Mouse (Mus musculus): ENCODE measurements around the gene Sez6l. TPM values are rescaled to one million over a fixed set of nuclear protein-coding genes. Genes with fewer than 3 reads are reported as not detected.

Gene Sez6l
- polyA plus RNA-seq, 1 experiment, result 0.17 TPM

DNA sequence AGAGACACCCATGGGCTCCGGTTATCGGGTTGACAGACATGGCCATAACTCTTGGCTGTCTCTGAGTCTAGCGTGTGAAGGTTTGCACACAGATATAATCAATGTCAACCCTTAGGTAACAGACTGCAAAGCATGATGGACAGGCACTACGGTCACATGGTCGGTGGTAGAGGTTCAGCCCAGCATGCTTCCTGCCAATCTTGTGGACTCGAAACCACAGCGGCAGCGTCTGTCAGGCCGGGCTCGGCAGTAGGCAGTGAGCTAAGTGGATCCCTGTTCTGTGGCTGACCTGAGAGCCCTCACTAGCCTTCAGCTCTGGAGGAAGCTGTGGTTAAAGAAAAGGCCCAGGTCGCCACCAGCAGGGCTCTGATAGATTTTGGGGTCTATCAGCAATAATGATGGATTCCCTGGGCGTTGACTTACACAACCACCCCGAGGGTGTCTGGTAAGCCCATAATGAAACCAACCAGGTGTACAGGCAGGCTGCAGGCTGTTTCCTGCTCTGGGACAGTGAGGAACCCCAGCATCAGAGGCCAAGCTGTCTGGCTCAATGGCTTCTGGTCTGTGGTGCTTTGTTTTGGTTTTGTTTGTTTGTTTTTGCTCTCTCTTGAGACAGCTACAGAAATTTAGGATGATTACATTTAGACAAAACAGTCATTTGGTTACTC is 192.0 kb downstream of the Sez6l start:
- no peaks in the 10 kb centered on the region for H3K27me3 ChIP-seq (replicated peaks; ENCODE audit: control insufficient read depth, insufficient read depth, low read length)
- no peaks in the 10 kb centered on the region for H3K36me3 ChIP-seq (ENCODE audit: control insufficient read depth, insufficient read depth, low read length)
- no peaks in the 10 kb centered on the region for H3K4me1 ChIP-seq (ENCODE audit: control insufficient read depth, insufficient read depth, low read length)
- no peak overlapping the region for H3K27ac ChIP-seq (ENCODE audit: insufficient read depth, low read depth, low read length)
- DNase-seq, result no peak
- no peak overlapping the region for H3K4me3 ChIP-seq (ENCODE audit: insufficient read depth, low read depth, low read length)
- 86% methylated on average over 13 of the region's 13 CpGs for WGBS
- TF ChIP-seq CTCF (conservative IDR thresholded peaks at IDR 0.05; ENCODE audit: insufficient read depth, insufficient read length, low read depth, low read length), result no peak
- TF ChIP-seq POLR2A (IDR thresholded peaks at IDR 0.05; ENCODE audit: low read depth, low read length), result no peak

DNA sequence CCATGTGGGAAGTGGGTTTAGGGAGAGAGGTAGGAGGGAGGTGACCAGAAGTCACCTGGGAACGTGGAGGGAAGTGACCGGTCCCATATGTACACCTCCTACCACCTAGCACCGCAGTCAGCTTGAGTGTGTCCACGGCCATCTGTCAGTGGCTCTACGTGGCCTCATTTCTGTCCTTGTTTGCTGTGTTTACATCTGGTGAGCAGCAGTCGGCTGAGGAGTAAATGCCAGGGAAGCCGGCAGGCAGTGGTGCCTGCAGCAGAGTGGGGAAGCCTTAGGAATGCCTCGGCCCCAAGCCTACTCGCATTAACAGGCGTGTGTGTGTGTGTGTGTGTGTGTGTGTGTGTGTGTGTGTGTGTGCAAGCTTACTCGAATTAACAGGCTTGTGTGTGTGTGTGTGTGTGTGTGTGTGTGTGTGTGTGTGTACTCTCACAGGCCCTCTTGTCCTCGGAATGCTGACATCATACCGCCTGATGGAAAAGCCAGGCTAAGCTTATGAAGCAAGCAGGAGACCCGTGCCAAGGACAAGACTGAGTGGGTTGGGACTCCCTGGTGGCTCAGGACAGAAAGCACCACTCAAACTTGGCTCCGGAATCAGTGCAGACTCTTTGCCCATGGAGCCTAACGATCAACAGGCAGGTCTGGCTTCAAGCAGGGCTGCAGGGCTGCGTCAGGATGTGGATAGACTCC is 194.2 kb downstream of the Sez6l start:
- H3K27ac ChIP-seq (ENCODE audit: insufficient read depth, low read depth, low read length), result no peak overlapping the region
- peak; percentile 7 for DNase-seq

DNA sequence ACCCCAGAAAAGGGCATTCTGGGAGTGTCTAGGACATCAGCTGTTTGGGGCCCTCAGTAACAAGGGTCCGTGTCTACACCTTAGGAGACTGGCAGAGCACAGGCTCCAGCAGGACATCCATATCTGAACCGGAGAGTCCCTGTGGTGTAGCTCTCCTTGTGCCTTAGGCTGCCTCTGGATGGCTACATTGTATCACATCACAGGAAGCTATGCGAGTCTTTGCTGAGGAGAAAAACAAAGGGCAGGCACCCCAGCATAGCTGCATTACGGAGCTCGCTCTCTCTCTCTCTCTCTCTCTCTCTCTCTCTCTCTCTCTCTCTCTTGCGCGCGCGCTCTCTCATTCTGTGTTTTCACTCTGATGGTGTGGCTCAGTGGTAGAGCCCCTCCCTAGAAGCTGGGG is 194.9 kb downstream of the Sez6l start:
- DNase-seq, result no peak
- Histone ChIP-seq H3K4me1 (ENCODE audit: control insufficient read depth, insufficient read depth, low read length) (no peaks in the 10 kb centered on the region), H3K27ac (ENCODE audit: insufficient read depth, low read depth, low read length) (no peak overlapping the region), H3K4me3 (ENCODE audit: insufficient read depth, low read depth, low read length) (no peak overlapping the region), H3K36me3 (ENCODE audit: control insufficient read depth, insufficient read depth, low read length) (no peaks in the 10 kb centered on the region), H3K27me3 (replicated peaks; ENCODE audit: control insufficient read depth, insufficient read depth, low read length) (no peaks in the 10 kb centered on the region)
- 72% methylated on average over 9 of the region's 9 CpGs for WGBS
- TF ChIP-seq CTCF (conservative IDR thresholded peaks at IDR 0.05; ENCODE audit: insufficient read depth, insufficient read length, low read depth, low read length) (no peak), POLR2A (IDR thresholded peaks at IDR 0.05; ENCODE audit: low read depth, low read length) (no peak)

More for the DNA sequence above, 194.2 kb downstream of the Sez6l start:
- TF ChIP-seq POLR2A (IDR thresholded peaks at IDR 0.05; ENCODE audit: low read depth, low read length) (no peak), CTCF (conservative IDR thresholded peaks at IDR 0.05; ENCODE audit: insufficient read depth, insufficient read length, low read depth, low read length) (no peak)
- H3K4me1 ChIP-seq (ENCODE audit: control insufficient read depth, insufficient read depth, low read length), result no peaks in the 10 kb centered on the region
- H3K36me3 ChIP-seq (ENCODE audit: control insufficient read depth, insufficient read depth, low read length), result no peaks in the 10 kb centered on the region
- 51% methylated on average over 17 of the region's 17 CpGs for WGBS
- no peaks in the 10 kb centered on the region for H3K27me3 ChIP-seq (replicated peaks; ENCODE audit: control insufficient read depth, insufficient read depth, low read length)
- no peak overlapping the region for H3K4me3 ChIP-seq (ENCODE audit: insufficient read depth, low read depth, low read length)

DNA sequence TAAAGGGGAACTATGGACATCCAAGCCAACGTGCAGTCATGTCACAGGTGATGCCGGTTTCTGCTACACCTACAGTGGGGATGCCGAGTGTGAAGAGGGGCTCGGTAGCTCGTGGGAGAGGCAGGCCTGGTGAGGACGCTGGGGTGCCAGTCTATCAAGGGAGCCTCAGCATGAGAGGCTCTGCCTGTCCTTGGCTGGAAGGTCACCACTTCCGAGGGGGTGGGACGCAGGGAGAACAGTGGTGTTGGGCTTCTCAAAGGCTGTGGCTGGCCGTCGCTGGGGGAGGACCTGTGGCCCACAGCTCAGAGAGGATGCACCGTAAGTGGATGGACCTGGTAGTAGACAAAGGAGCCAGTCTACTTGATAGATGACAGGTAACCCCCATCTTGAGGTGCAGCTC is 195.8 kb downstream of the Sez6l start:
- H3K27me3 ChIP-seq (replicated peaks; ENCODE audit: control insufficient read depth, insufficient read depth, low read length), result no peaks in the 10 kb centered on the region
- no peaks in the 10 kb centered on the region for H3K4me1 ChIP-seq (ENCODE audit: control insufficient read depth, insufficient read depth, low read length)
- no peak for TF ChIP-seq CTCF (conservative IDR thresholded peaks at IDR 0.05; ENCODE audit: insufficient read depth, insufficient read length, low read depth, low read length)
- no peak for TF ChIP-seq POLR2A (IDR thresholded peaks at IDR 0.05; ENCODE audit: low read depth, low read length)
- H3K4me3 ChIP-seq (ENCODE audit: insufficient read depth, low read depth, low read length), result no peak overlapping the region
- no peak for DNase-seq
- H3K36me3 ChIP-seq (ENCODE audit: control insufficient read depth, insufficient read depth, low read length), result no peaks in the 10 kb centered on the region
- H3K27ac ChIP-seq (ENCODE audit: insufficient read depth, low read depth, low read length), result no peak overlapping the region
- WGBS, result 81% methylated on average over 11 of the region's 11 CpGs

DNA sequence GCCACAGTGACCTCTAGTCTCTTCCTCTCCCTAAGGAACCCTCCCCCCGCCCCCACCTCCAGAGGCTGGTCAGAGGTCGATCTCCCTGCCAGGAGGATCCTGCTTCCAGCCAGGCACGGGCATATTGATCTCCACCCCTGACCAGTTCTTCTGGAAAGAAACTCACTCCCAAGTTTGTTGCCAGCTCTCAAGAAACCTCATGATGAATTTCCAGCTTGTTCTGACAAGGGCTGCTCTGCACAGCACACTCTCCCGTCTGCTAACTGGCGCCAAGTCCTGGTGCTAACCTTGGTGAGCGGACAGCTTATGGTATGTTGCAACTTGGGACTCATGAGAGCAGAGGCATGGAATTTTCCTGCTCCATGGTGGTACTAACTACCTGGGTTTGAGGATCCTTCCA is 198.3 kb downstream of the Sez6l start:
- peak; percentile 20 for DNase-seq
- 68% methylated on average over 6 of the region's 6 CpGs for WGBS
- no peak overlapping the region for H3K27ac ChIP-seq (ENCODE audit: insufficient read depth, low read depth, low read length)

DNA sequence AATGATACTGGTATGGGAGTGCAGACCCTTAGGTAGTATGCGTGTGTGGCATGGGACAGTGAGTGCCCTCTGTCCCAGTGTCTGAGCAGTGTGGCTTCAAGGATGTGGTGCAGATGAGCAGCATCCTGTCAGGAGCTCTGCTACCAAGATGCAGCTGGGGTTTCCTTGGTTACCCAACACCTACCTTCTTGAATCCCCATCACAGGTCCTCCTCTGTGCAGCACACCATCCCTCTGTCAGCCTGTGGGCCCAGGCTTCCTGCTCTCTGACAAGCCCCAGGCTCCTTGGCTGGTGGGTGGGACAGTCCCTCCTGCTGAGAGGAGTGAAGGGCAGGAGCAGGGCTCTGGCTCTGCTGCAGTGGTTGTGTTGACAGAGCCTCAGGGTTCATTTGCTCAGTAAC is 199.6 kb downstream of the Sez6l start:
- Histone ChIP-seq H3K36me3 (ENCODE audit: control insufficient read depth, insufficient read depth, low read length) (no peaks in the 10 kb centered on the region; the same call in 1 of the 2 replicates), H3K4me1 (ENCODE audit: control insufficient read depth, insufficient read depth, low read length) (no peaks in the 10 kb centered on the region), H3K27ac (ENCODE audit: insufficient read depth, low read depth, low read length) (no peak overlapping the region), H3K27me3 (replicated peaks; ENCODE audit: control insufficient read depth, insufficient read depth, low read length) (no peaks in the 10 kb centered on the region), H3K4me3 (ENCODE audit: insufficient read depth, low read depth, low read length) (no peak overlapping the region)
- WGBS, result 96% methylated on average over 1 of the region's 1 CpGs
- DNase-seq, result no peak
- TF ChIP-seq POLR2A (IDR thresholded peaks at IDR 0.05; ENCODE audit: low read depth, low read length) (no peak), CTCF (conservative IDR thresholded peaks at IDR 0.05; ENCODE audit: insufficient read depth, insufficient read length, low read depth, low read length) (no peak)

More for the DNA sequence above, 198.3 kb downstream of the Sez6l start:
- no peaks in the 10 kb centered on the region for H3K27me3 ChIP-seq (replicated peaks; ENCODE audit: control insufficient read depth, insufficient read depth, low read length)
- H3K36me3 ChIP-seq (ENCODE audit: control insufficient read depth, insufficient read depth, low read length), result no peaks in the 10 kb centered on the region; the same call in 1 of the 2 replicates
- H3K4me3 ChIP-seq (ENCODE audit: insufficient read depth, low read depth, low read length), result no peak overlapping the region
- H3K4me1 ChIP-seq (ENCODE audit: control insufficient read depth, insufficient read depth, low read length), result no peaks in the 10 kb centered on the region
- TF ChIP-seq CTCF (conservative IDR thresholded peaks at IDR 0.05; ENCODE audit: insufficient read depth, insufficient read length, low read depth, low read length) (no peak), POLR2A (IDR thresholded peaks at IDR 0.05; ENCODE audit: low read depth, low read length) (no peak)

DNA sequence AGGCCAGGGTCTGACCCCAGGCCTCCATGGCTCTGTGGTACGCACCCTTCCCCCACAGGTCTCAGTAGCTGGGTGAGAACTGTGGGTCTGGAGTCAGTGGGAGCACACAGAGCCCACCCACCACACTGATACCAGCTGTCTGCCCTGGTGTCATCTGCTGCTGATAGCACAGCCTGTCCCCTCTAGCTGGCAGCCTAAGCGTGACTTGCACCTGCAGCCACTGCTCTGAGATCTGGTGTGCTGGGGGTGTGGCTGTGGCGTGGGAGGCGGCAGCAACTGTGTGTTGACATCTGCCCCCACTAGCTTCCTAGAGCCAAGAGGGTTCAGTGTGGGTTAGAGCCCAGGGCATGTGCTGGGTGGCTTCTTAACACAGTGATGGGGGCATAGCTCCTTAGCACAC is 200.9 kb downstream of the Sez6l start:
- Histone ChIP-seq H3K27ac (ENCODE audit: insufficient read depth, low read depth, low read length) (no peak overlapping the region), H3K27me3 (replicated peaks; ENCODE audit: control insufficient read depth, insufficient read depth, low read length) (no peaks in the 10 kb centered on the region), H3K36me3 (ENCODE audit: control insufficient read depth, insufficient read depth, low read length) (no peaks in the 10 kb centered on the region; the same call in 1 of the 2 replicates), H3K4me3 (ENCODE audit: insufficient read depth, low read depth, low read length) (no peak overlapping the region), H3K4me1 (ENCODE audit: control insufficient read depth, insufficient read depth, low read length) (no peaks in the 10 kb centered on the region)
- 97% methylated on average over 4 of the region's 4 CpGs for WGBS
- TF ChIP-seq POLR2A (IDR thresholded peaks at IDR 0.05; ENCODE audit: low read depth, low read length), result no peak
- no peak for TF ChIP-seq CTCF (conservative IDR thresholded peaks at IDR 0.05; ENCODE audit: insufficient read depth, insufficient read length, low read depth, low read length)
- no peak for DNase-seq

Data from kidney, adult 2 months (tissue).